Mouse (Mus musculus): Measurements from ENCODE around the gene Rasa4.
A peak's percentile ranks its signal among the peaks of the same experiment; 100 is the strongest.

The Rasa4 gene

GRCm38 (mm10) chr5:136083669-136084107, at the start of gene Rasa4:
Gene Rasa4 (plus strand): TSS chr5:136083916.
- DNase-seq (ENCODE audit: low read depth, low spot score), result peak; percentile 93

- DNase-seq (ENCODE audit: low read depth, low spot score), result no peak
Measured at GRCm38 (mm10) chr5:136034868-136035267, 48.8 kb upstream of the Rasa4 start.

GRCm38 (mm10) chr5:136035285-136035684, 48.4 kb upstream of the Rasa4 start:
- no peak for DNase-seq (ENCODE audit: low read depth, low spot score)

GRCm38 (mm10) chr5:136036667-136037066, 47.0 kb upstream of the Rasa4 start:
- no peak for DNase-seq (ENCODE audit: low read depth, low spot score)

- no peak for DNase-seq (ENCODE audit: low read depth, low spot score)
Measured at GRCm38 (mm10) chr5:136038258-136039214, 45.2 kb upstream of the Rasa4 start, which contains the start of gene Upk3b. Gene Upk3b (plus strand): TSS chr5:136038496.

GRCm38 (mm10) chr5:136040210-136040609, 43.5 kb upstream of the Rasa4 start:
- no peak for DNase-seq (ENCODE audit: low read depth, low spot score)

GRCm38 (mm10) chr5:136041260-136041659, 42.5 kb upstream of the Rasa4 start:
- DNase-seq (ENCODE audit: low read depth, low spot score), result peak; percentile 27

GRCm38 (mm10) chr5:136041666-136042065, 42.0 kb upstream of the Rasa4 start:
- DNase-seq (ENCODE audit: low read depth, low spot score), result no peak

- peak; percentile 18 for DNase-seq (ENCODE audit: low read depth, low spot score)
Measured at GRCm38 (mm10) chr5:136044865-136045264, 38.9 kb upstream of the Rasa4 start.

GRCm38 (mm10) chr5:136045408-136045807, 38.3 kb upstream of the Rasa4 start:
- DNase-seq (ENCODE audit: low read depth, low spot score), result peak; percentile 55

- peak; percentile 90 for DNase-seq (ENCODE audit: low read depth, low spot score)
Measured at GRCm38 (mm10) chr5:136045987-136046386, 37.7 kb upstream of the Rasa4 start.

GRCm38 (mm10) chr5:136048541-136048940, 35.2 kb upstream of the Rasa4 start:
- DNase-seq (ENCODE audit: low read depth, low spot score), result peak; percentile 53

- peak; percentile 82 for DNase-seq (ENCODE audit: low read depth, low spot score)
Measured at GRCm38 (mm10) chr5:136049926-136050325, 33.8 kb upstream of the Rasa4 start.

GRCm38 (mm10) chr5:136051231-136052085, 32.3 kb upstream of the Rasa4 start:
- peak; percentile 98 for DNase-seq (ENCODE audit: low read depth, low spot score)

GRCm38 (mm10) chr5:136052861-136053655, 30.7 kb upstream of the Rasa4 start:
- DNase-seq (ENCODE audit: low read depth, low spot score), result peak; percentile 64

- DNase-seq (ENCODE audit: low read depth, low spot score), result peak; percentile 33
Measured at GRCm38 (mm10) chr5:136054301-136055077, 29.2 kb upstream of the Rasa4 start, which contains the start of gene Upk3bl. Gene Upk3bl (plus strand): TSS chr5:136054492.

GRCm38 (mm10) chr5:136056062-136056461, 27.7 kb upstream of the Rasa4 start:
- peak; percentile 27 for DNase-seq (ENCODE audit: low read depth, low spot score)

GRCm38 (mm10) chr5:136057085-136057484, 26.6 kb upstream of the Rasa4 start:
- DNase-seq (ENCODE audit: low read depth, low spot score), result no peak

- DNase-seq (ENCODE audit: low read depth, low spot score), result peak; percentile 83
Measured at GRCm38 (mm10) chr5:136061567-136061966, 22.1 kb upstream of the Rasa4 start.

- DNase-seq (ENCODE audit: low read depth, low spot score), result no peak
Measured at GRCm38 (mm10) chr5:136063920-136064319, 19.8 kb upstream of the Rasa4 start.
